Mouse (Mus musculus): ENCODE measurements around the gene Olfr769. TPM values are rescaled to one million over a fixed set of nuclear protein-coding genes. Genes with fewer than 3 reads are reported as not detected.
"Not testable (repeated sequence)": the region's sequence is repeated elsewhere in the genome, so short reads cannot be mapped to it uniquely, and the experiment has no call there.

Olfr769 gene
- not detected in 2 replicates for polyA plus RNA-seq (2015; fragmentation: Nextera tagmentation; extraction: Ambion mirVana)

DNA sequence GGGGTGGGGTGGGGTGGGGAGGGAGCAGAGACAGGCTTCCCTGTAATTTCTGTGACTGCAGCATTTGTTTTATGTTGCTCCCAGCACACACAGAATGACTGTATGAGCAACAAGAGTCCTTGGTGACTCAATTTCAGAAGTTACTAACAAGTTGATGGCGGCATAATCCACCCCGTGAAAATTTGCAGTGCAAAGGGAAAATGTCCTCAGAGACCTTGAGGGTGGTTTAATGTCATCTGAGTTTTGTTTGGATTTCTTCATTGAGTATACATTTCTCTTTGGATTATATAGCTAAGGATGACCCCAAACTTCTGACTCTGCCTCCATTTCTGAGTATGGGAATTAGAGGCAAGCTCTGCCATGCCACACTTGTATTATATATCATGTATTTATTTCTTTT, at the start of gene Olfr769:
Olfr769 (minus strand) TSS at position 101 of the 400 bp plus-strand sequence.
- Histone ChIP-seq H3K36me3 (no peaks in the 10 kb centered on the region), H3K4me1 (replicated peaks) (no peaks in the 10 kb centered on the region), H3K9me3 (no peaks in the 10 kb centered on the region), H3K4me3 (no peak within 1 kb of the TSS), H3K27me3 (no peaks in the 10 kb centered on the region), H3K27ac (replicated peaks) (no peak within 1 kb of the TSS), H3K4me2 (no peak within 1 kb of the TSS), H3K9ac (no peak within 1 kb of the TSS)
- no peak for ATAC-seq (ENCODE audit: low FRiP score, low read depth)
- WGBS, result 93% methylated on average over 2 of the region's 2 CpGs

DNA sequence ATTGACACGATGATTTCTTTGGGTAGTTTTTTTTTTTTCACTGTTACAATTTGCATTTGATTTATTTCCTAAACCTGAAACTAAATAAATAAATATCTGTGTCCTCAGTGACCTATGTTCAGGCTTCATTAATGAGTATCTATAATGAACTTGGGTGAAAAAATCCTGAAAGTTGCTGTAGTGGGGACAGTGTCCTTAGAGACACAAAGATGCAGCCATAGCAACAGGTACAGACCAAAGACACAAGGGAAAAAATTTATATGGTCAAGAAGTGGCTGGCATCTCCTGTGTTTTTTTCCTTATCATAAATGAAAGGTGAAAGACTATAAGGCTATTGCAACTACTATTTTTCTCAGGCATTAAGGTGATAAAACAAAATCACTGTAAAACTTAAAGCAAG, 47.0 kb upstream of the Olfr769 start, which contains the start of gene Olfr771:
Olfr771 (minus strand) TSS at position 101 of the 400 bp plus-strand sequence.
- Histone ChIP-seq H3K36me3 (no peaks in the 10 kb centered on the region), H3K27ac (replicated peaks) (no peak within 1 kb of the TSS), H3K9ac (no peak within 1 kb of the TSS), H3K4me3 (no peak within 1 kb of the TSS), H3K4me1 (replicated peaks) (no peaks in the 10 kb centered on the region), H3K4me2 (no peak within 1 kb of the TSS), H3K9me3 (no peaks in the 10 kb centered on the region), H3K27me3 (no peaks in the 10 kb centered on the region)
- WGBS, result 96% methylated on average over 1 of the region's 1 CpGs
- ATAC-seq (ENCODE audit: low FRiP score, low read depth), result no peak

DNA sequence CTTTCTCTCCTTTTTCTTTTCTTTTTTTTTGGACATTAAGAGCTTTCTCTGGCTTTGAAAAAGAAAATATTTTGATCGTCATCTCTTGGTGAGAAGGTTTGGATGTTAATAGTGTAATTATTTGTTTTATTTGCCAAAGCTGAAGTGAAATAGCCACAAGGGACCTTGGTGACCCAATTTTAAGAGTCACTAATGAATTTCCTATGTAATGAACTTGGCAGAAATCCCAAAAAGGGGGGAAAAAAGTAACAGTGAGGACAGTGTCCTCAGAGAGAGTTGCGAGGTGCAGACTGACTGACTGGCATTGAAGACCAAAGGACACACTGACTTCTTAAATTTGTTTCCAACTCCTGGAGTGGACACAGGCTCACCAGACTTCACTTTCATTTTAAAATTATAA, 21.2 kb upstream of the Olfr769 start, which contains the start of gene Olfr770:
Olfr770 (minus strand) TSS at position 101 of the 400 bp plus-strand sequence.
- Histone ChIP-seq H3K4me1 (replicated peaks) (no peaks in the 10 kb centered on the region), H3K4me2 (no peak within 1 kb of the TSS), H3K27ac (replicated peaks) (no peak within 1 kb of the TSS), H3K9ac (no peak within 1 kb of the TSS), H3K9me3 (no peaks in the 10 kb centered on the region), H3K27me3 (no peaks in the 10 kb centered on the region), H3K36me3 (no peaks in the 10 kb centered on the region), H3K4me3 (no peak within 1 kb of the TSS)
- 68% methylated on average over 2 of the region's 2 CpGs for WGBS
- ATAC-seq (ENCODE audit: low FRiP score, low read depth), result no peak

DNA sequence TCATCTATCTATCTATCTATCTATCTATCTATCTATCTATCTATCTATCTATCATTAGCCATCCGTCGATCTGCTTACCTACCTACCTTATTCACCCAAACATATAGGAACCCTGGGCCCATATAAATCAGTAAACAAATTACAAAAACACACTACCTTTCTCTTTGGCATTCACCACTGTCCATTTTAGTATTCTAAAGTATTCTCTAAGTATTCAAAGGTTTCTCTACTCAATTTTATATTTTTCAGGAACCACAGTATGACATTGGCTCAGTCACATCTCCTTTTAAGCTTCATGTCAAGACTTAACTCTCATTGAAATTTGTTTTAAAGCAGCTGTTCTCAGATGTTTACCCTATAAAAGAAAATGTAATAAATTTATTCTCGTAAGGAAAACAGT, 2.5 kb downstream of the Olfr769 start:
- ATAC-seq (ENCODE audit: low FRiP score, low read depth), result no peak
- H3K4me1 ChIP-seq (replicated peaks), result no peaks in the 10 kb centered on the region
- WGBS, result 94% methylated on average over 3 of the region's 3 CpGs

DNA sequence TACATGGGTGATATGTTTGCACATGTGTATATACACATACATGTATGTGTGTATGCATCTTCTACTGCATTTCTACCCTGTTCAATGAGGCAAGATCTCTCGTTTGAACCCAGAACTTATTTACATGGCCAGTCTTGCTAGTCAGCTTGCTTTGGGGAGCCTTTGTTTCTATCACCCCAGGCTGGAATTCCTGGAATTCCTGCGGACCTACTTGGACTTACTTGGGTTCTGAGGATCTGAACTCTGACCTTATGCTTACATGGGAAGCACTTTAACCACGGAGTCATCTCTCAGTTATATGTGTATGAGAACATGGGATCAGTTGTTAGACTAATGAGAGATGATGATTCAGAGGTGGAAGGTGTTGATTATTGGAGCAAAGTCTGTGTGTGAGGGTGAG, 16.4 kb downstream of the Olfr769 start:
- Histone ChIP-seq H3K27me3 (no peaks in the 10 kb centered on the region), H3K9ac (no peak overlapping the region), H3K4me2 (no peak overlapping the region), H3K27ac (replicated peaks) (no peak overlapping the region), H3K36me3 (no peaks in the 10 kb centered on the region), H3K4me3 (no peak overlapping the region), H3K9me3 (no peaks in the 10 kb centered on the region), H3K4me1 (replicated peaks) (no peaks in the 10 kb centered on the region)
- WGBS, result 30% methylated on average over 3 of the region's 3 CpGs
- ATAC-seq (ENCODE audit: low FRiP score, low read depth), result no peak

More for the DNA sequence above, 2.5 kb downstream of the Olfr769 start:
- Histone ChIP-seq H3K4me3 (no peak overlapping the region), H3K27me3 (no peaks in the 10 kb centered on the region), H3K9ac (no peak overlapping the region), H3K9me3 (no peaks in the 10 kb centered on the region), H3K27ac (replicated peaks) (no peak overlapping the region), H3K36me3 (no peaks in the 10 kb centered on the region), H3K4me2 (no peak overlapping the region)

DNA sequence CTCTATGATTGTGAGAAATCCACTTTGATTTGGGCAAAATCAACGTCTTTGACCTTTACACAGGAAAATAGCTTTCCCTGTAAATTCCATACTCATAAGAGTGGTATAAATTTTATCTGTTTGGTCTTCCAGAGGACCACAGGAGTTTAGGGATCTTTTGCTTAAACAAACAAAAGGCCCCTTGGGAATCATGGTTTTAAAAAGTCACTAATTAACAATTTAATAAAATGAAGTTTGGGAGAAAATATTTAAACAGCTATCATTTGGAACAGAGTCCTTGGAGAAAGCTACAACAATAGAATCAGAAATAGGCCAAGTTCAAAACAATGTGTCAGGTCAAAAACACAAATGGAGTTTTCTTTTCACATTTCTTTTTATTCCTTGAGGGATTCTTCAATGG, 18.4 kb downstream of the Olfr769 start, which contains the start of gene Olfr768:
Olfr768 (minus strand) TSS at position 101 of the 400 bp plus-strand sequence.
- Histone ChIP-seq H3K27ac (replicated peaks) (no peak within 1 kb of the TSS), H3K36me3 (no peaks in the 10 kb centered on the region), H3K4me2 (no peak within 1 kb of the TSS), H3K27me3 (no peaks in the 10 kb centered on the region), H3K4me3 (no peak within 1 kb of the TSS), H3K9ac (no peak within 1 kb of the TSS), H3K9me3 (no peaks in the 10 kb centered on the region), H3K4me1 (replicated peaks) (no peaks in the 10 kb centered on the region)
- no peak for ATAC-seq (ENCODE audit: low FRiP score, low read depth)
- WGBS, result 87% methylated on average over 1 of the region's 1 CpGs

DNA sequence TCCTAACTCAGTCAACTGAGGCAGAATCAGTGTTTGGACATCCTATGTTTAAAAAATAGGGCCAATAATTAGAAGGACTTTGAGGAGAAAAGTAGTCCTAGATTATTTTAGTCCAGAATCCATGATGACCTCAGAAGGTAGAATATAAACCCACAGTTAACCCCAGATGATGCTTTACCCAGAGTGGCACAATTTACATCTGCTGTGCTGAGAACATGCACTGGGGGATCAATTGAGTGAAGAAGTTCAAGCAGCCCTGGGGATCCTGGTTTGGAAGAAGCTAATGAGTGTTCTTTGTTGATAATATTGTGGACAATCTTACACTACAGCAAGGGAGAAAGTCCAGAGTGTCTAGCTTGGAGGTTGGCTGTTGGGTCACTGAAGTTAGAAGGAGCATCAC, 34.9 kb downstream of the Olfr769 start, which contains the start of gene Olfr767:
Olfr767 (minus strand) TSS at position 101 of the 400 bp plus-strand sequence.
- not testable (repeated sequence) for H3K36me3 ChIP-seq; H3K4me2 ChIP-seq; H3K9ac ChIP-seq; H3K27ac ChIP-seq (replicated peaks); ATAC-seq (ENCODE audit: low FRiP score, low read depth); H3K9me3 ChIP-seq; H3K27me3 ChIP-seq; H3K4me1 ChIP-seq (replicated peaks); H3K4me3 ChIP-seq

DNA sequence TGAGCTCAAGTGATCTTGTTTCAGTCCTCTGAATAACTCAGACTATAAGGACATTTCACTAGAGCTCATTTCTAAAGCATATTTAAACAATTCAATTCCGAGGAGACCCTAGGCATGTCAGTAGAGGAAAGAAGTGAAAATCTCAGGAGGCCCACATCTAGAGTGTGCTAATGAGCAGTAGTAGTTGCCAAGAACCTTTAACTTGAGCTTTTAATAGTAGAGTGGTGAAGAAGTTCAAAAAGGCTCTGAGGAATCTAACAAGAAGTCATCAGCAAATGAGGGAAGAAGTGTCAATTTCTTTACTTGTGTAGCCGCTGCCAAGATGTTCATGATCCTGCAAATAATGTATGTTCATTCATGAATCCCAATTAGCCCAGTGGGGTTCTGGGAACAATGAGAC, 48.8 kb downstream of the Olfr769 start, which contains the start of gene Olfr766-ps1:
Olfr766-ps1 (minus strand) TSS at position 101 of the 400 bp plus-strand sequence.
- H3K9me3 ChIP-seq, result no peaks in the 10 kb centered on the region
- no peak for ATAC-seq (ENCODE audit: low FRiP score, low read depth)
- WGBS, result 82% methylated on average over 2 of the region's 2 CpGs
- no peaks in the 10 kb centered on the region for H3K36me3 ChIP-seq
- no peaks in the 10 kb centered on the region for H3K4me1 ChIP-seq (replicated peaks)
- H3K9ac ChIP-seq, result no peak within 1 kb of the TSS
- H3K4me2 ChIP-seq, result no peak within 1 kb of the TSS
- H3K27ac ChIP-seq (replicated peaks), result no peak within 1 kb of the TSS
- no peak within 1 kb of the TSS for H3K4me3 ChIP-seq
- no peaks in the 10 kb centered on the region for H3K27me3 ChIP-seq

Other genes with a start within 250 kb of the Olfr769 start
- 8.6 and 8.9 TPM in 2 replicates for gene Gdf11, start 226.1 kb downstream of the Olfr769 start, polyA plus RNA-seq (2015; fragmentation: Nextera tagmentation; extraction: Ambion mirVana)
- 262 and 274 TPM in 2 replicates for gene Cd63, start 216.9 kb downstream of the Olfr769 start, polyA plus RNA-seq (2015; fragmentation: Nextera tagmentation; extraction: Ambion mirVana)
- 20.9 and 22.1 TPM in 2 replicates for gene Rdh5, start 195.0 kb downstream of the Olfr769 start, polyA plus RNA-seq (2015; fragmentation: Nextera tagmentation; extraction: Ambion mirVana)
- gene Bloc1s1, start 193.8 kb downstream of the Olfr769 start, polyA plus RNA-seq (2015; fragmentation: Nextera tagmentation; extraction: Ambion mirVana), result 266 and 268 TPM in 2 replicates
- 8.9 TPM in 2 replicates for gene Itga7, start 184.0 kb downstream of the Olfr769 start, polyA plus RNA-seq (2015; fragmentation: Nextera tagmentation; extraction: Ambion mirVana)
- gene Mettl7b, start 156.9 kb downstream of the Olfr769 start, polyA plus RNA-seq (2015; fragmentation: Nextera tagmentation; extraction: Ambion mirVana), result not detected in 2 replicates
- not detected in 2 replicates for gene Olfr9, start 128.4 kb downstream of the Olfr769 start, polyA plus RNA-seq (2015; fragmentation: Nextera tagmentation; extraction: Ambion mirVana)
- not detected in 2 replicates for gene Olfr763, start 107.1 kb downstream of the Olfr769 start, polyA plus RNA-seq (2015; fragmentation: Nextera tagmentation; extraction: Ambion mirVana)
- gene Olfr764-ps1, start 78.0 kb downstream of the Olfr769 start, polyA plus RNA-seq (2015; fragmentation: Nextera tagmentation; extraction: Ambion mirVana), result not detected in 2 replicates
- gene Olfr765, start 67.9 kb downstream of the Olfr769 start, polyA plus RNA-seq (2015; fragmentation: Nextera tagmentation; extraction: Ambion mirVana), result not detected in 2 replicates
- not detected in 2 replicates for gene Olfr766-ps1, start 48.9 kb downstream of the Olfr769 start, polyA plus RNA-seq (2015; fragmentation: Nextera tagmentation; extraction: Ambion mirVana)
- not detected in 2 replicates for gene Olfr767, start 35.0 kb downstream of the Olfr769 start, polyA plus RNA-seq (2015; fragmentation: Nextera tagmentation; extraction: Ambion mirVana)
- not detected in 2 replicates for gene Olfr768, start 18.5 kb downstream of the Olfr769 start, polyA plus RNA-seq (2015; fragmentation: Nextera tagmentation; extraction: Ambion mirVana)
- not detected in 2 replicates for gene Olfr770, start 21.1 kb upstream of the Olfr769 start, polyA plus RNA-seq (2015; fragmentation: Nextera tagmentation; extraction: Ambion mirVana)
- gene Olfr771, start 46.9 kb upstream of the Olfr769 start, polyA plus RNA-seq (2015; fragmentation: Nextera tagmentation; extraction: Ambion mirVana), result not detected in 2 replicates
- not detected in 2 replicates for gene Olfr772, start 60.1 kb upstream of the Olfr769 start, polyA plus RNA-seq (2015; fragmentation: Nextera tagmentation; extraction: Ambion mirVana)
- not detected in 2 replicates for gene Olfr773, start 69.6 kb upstream of the Olfr769 start, polyA plus RNA-seq (2015; fragmentation: Nextera tagmentation; extraction: Ambion mirVana)
- not detected in 2 replicates for gene Olfr774, start 118.3 kb upstream of the Olfr769 start, polyA plus RNA-seq (2015; fragmentation: Nextera tagmentation; extraction: Ambion mirVana)
- gene Olfr775, start 130.6 kb upstream of the Olfr769 start, polyA plus RNA-seq (2015; fragmentation: Nextera tagmentation; extraction: Ambion mirVana), result not detected in 2 replicates
- gene Olfr776, start 141.3 kb upstream of the Olfr769 start, polyA plus RNA-seq (2015; fragmentation: Nextera tagmentation; extraction: Ambion mirVana), result not detected in 2 replicates
- gene Olfr777, start 153.6 kb upstream of the Olfr769 start, polyA plus RNA-seq (2015; fragmentation: Nextera tagmentation; extraction: Ambion mirVana), result not detected in 2 replicates
- gene Olfr780, start 200.3 kb upstream of the Olfr769 start, polyA plus RNA-seq (2015; fragmentation: Nextera tagmentation; extraction: Ambion mirVana), result not detected in 2 replicates
- gene Olfr781, start 211.0 kb upstream of the Olfr769 start, polyA plus RNA-seq (2015; fragmentation: Nextera tagmentation; extraction: Ambion mirVana), result not detected in 2 replicates
- not detected in 2 replicates for gene Olfr782, start 231.0 kb upstream of the Olfr769 start, polyA plus RNA-seq (2015; fragmentation: Nextera tagmentation; extraction: Ambion mirVana)